Mouse (Mus musculus) midbrain, embryonic 15.5 days (tissue): ENCODE measurements around the gene Adamtsl4. TPM values are rescaled to one million over a fixed set of nuclear protein-coding genes. Genes with fewer than 3 reads are reported as not detected.

Source experiments
- ATAC-seq: fragments of 200-750 bp; cut with Nextera tagmentation; replicated peaks from 2 replicates; pipeline ENCODE4 v1.8.0; 2017; ENCODE audit warnings: moderate TSS enrichment
- H3K27ac ChIP-seq: fragments of 300-500 bp; sonication (generic); 2 replicates; pipeline ENCODE4 v1.5.1; 2015; ENCODE audit warnings: mild to moderate bottlenecking, inconsistent platforms
- H3K27me3 ChIP-seq: fragments of 300-500 bp; sonication (generic); replicated peaks from 2 replicates; pipeline ENCODE4 v1.6.1; 2015; ENCODE audit warnings: inconsistent platforms
- H3K36me3 ChIP-seq: fragments of 300-500 bp; sonication (generic); replicated peaks from 2 replicates; pipeline ENCODE4 v1.6.1; 2015; ENCODE audit warnings: inconsistent platforms
- H3K4me1 ChIP-seq: fragments of 300-500 bp; sonication (generic); 2 replicates; pipeline ENCODE4 v1.6.1; 2015; ENCODE audit warnings: inconsistent platforms
- H3K4me2 ChIP-seq: fragments of 300-500 bp; sonication (generic); 2 replicates; pipeline ENCODE4 v1.6.1; 2015; ENCODE audit warnings: inconsistent platforms, mild to moderate bottlenecking, moderate library complexity
- H3K4me3 ChIP-seq: fragments of 300-500 bp; sonication (generic); 2 replicates; pipeline ENCODE4 v1.5.1; 2015; ENCODE audit warnings: mild to moderate bottlenecking, inconsistent platforms
- H3K9ac ChIP-seq: fragments of 300-500 bp; sonication (generic); 2 replicates; pipeline ENCODE4 v1.6.1; 2015; ENCODE audit warnings: mild to moderate bottlenecking, inconsistent platforms
- H3K9me3 ChIP-seq: fragments of 300-500 bp; sonication (generic); 2 replicates; pipeline ENCODE4 v1.6.1; 2016; ENCODE audit warnings: inconsistent platforms
- WGBS: fragments of 180-500 bp; shearing (Covaris S2); methylation state at CpG from one replicate; pipeline ENCODE4 v1.1.7; 2015; ENCODE audit warnings: mixed read lengths; 5-methylcytosine and 5-hydroxymethylcytosine counted together
- polyA plus RNA-seq: library from polyadenylated mRNA; unstranded; fragments of >200 nt; fragmentation: Nextera tagmentation; extraction: Ambion mirVana; gene quantifications from 2 replicates; pipeline ENCODE4 v1.2.1, GENCODE M21; 2015

Gene Adamtsl4
- polyA plus RNA-seq, 1 experiment from 2014 or later = 1.0 TPM

GRCm38 (mm10) chr3:95653473-95654034, 34.2 kb downstream of the Adamtsl4 start:
- no peak overlapping the region for H3K4me2 ChIP-seq
- 16% methylated on average over 11 of the region's 11 CpGs for WGBS
- peaks cover 15% of the 10 kb centered on the region for H3K4me1 ChIP-seq
- H3K36me3 ChIP-seq = no peaks in the 10 kb centered on the region
- H3K27me3 ChIP-seq = no peaks in the 10 kb centered on the region
- no peak overlapping the region for H3K9ac ChIP-seq
- H3K9me3 ChIP-seq = no peaks in the 10 kb centered on the region
- H3K4me3 ChIP-seq = no peak overlapping the region
- ATAC-seq = no peak
- H3K27ac ChIP-seq = no peak overlapping the region

- no peaks in the 10 kb centered on the region for H3K9me3 ChIP-seq
- H3K4me2 ChIP-seq = no peak overlapping the region
- peaks cover 12% of the 10 kb centered on the region for H3K4me1 ChIP-seq
- H3K9ac ChIP-seq = no peak overlapping the region
- H3K27me3 ChIP-seq = no peaks in the 10 kb centered on the region
- H3K27ac ChIP-seq = no peak overlapping the region
- 16% methylated on average over 6 of the region's 6 CpGs for WGBS
- no peaks in the 10 kb centered on the region for H3K36me3 ChIP-seq
- no peak for ATAC-seq
- H3K4me3 ChIP-seq = no peak overlapping the region
Measured at GRCm38 (mm10) chr3:95652871-95653270, 34.8 kb downstream of the Adamtsl4 start.

GRCm38 (mm10) chr3:95652204-95652811, 35.4 kb downstream of the Adamtsl4 start:
- Histone ChIP-seq H3K27ac (no peak overlapping the region), H3K9ac (no peak overlapping the region), H3K36me3 (no peaks in the 10 kb centered on the region), H3K9me3 (no peaks in the 10 kb centered on the region), H3K4me1 (peaks cover 7% of the 10 kb centered on the region; the same call in 1 of the 2 replicates), H3K27me3 (no peaks in the 10 kb centered on the region), H3K4me3 (no peak overlapping the region), H3K4me2 (no peak overlapping the region)
- ATAC-seq = no peak
- WGBS = 63% methylated on average over 7 of the region's 7 CpGs

GRCm38 (mm10) chr3:95651391-95652203, 36.1 kb downstream of the Adamtsl4 start:
- WGBS = 92% methylated on average over 16 of the region's 16 CpGs
- no peak overlapping the region for H3K27ac ChIP-seq

GRCm38 (mm10) chr3:95651033-95651373, 36.7 kb downstream of the Adamtsl4 start:
- Histone ChIP-seq H3K9me3 (no peaks in the 10 kb centered on the region), H3K27ac (no peak overlapping the region), H3K36me3 (no peaks in the 10 kb centered on the region), H3K4me1 (peaks cover 7% of the 10 kb centered on the region; the same call in 1 of the 2 replicates), H3K4me2 (no peak overlapping the region), H3K9ac (no peak overlapping the region), H3K27me3 (no peaks in the 10 kb centered on the region), H3K4me3 (no peak overlapping the region)
- ATAC-seq = no peak
- 84% methylated on average over 3 of the region's 3 CpGs for WGBS

More at GRCm38 (mm10) chr3:95651391-95652203, 36.1 kb downstream of the Adamtsl4 start:
- Histone ChIP-seq H3K4me1 (peaks cover 7% of the 10 kb centered on the region; the same call in 1 of the 2 replicates), H3K36me3 (no peaks in the 10 kb centered on the region), H3K9ac (no peak overlapping the region), H3K4me2 (no peak overlapping the region), H3K9me3 (no peaks in the 10 kb centered on the region), H3K27me3 (no peaks in the 10 kb centered on the region), H3K4me3 (no peak overlapping the region)
- no peak for ATAC-seq

- H3K4me3 ChIP-seq = no peak overlapping the region
- no peaks in the 10 kb centered on the region for H3K36me3 ChIP-seq
- peaks cover 7% of the 10 kb centered on the region; the same call in 1 of the 2 replicates for H3K4me1 ChIP-seq
- no peak overlapping the region for H3K27ac ChIP-seq
- no peaks in the 10 kb centered on the region for H3K9me3 ChIP-seq
- 83% methylated on average over 6 of the region's 6 CpGs for WGBS
- no peak for ATAC-seq
- H3K4me2 ChIP-seq = no peak overlapping the region
- H3K9ac ChIP-seq = no peak overlapping the region
- no peaks in the 10 kb centered on the region for H3K27me3 ChIP-seq
Measured at GRCm38 (mm10) chr3:95650276-95651032, 37.3 kb downstream of the Adamtsl4 start.

- H3K27ac ChIP-seq = no peak overlapping the region
- H3K4me3 ChIP-seq = no peak overlapping the region
- no peak for ATAC-seq
- H3K9me3 ChIP-seq = no peaks in the 10 kb centered on the region
- H3K27me3 ChIP-seq = no peaks in the 10 kb centered on the region
- no peak overlapping the region for H3K4me2 ChIP-seq
- 95% methylated on average over 5 of the region's 5 CpGs for WGBS
- H3K9ac ChIP-seq = no peak overlapping the region
- no peaks in the 10 kb centered on the region for H3K4me1 ChIP-seq
- no peaks in the 10 kb centered on the region for H3K36me3 ChIP-seq
Measured at GRCm38 (mm10) chr3:95648016-95648415, 39.7 kb downstream of the Adamtsl4 start.

- WGBS = 69% methylated on average over 10 of the region's 10 CpGs
- H3K27ac ChIP-seq = no peak overlapping the region
- H3K27me3 ChIP-seq = no peaks in the 10 kb centered on the region
- no peaks in the 10 kb centered on the region for H3K4me1 ChIP-seq
- H3K9me3 ChIP-seq = no peaks in the 10 kb centered on the region
- H3K36me3 ChIP-seq = no peaks in the 10 kb centered on the region
- no peak overlapping the region for H3K9ac ChIP-seq
- H3K4me3 ChIP-seq = no peak overlapping the region
- ATAC-seq = no peak
- no peak overlapping the region for H3K4me2 ChIP-seq
Measured at GRCm38 (mm10) chr3:95645313-95646235, 42.1 kb downstream of the Adamtsl4 start.

GRCm38 (mm10) chr3:95643097-95643496, 44.6 kb downstream of the Adamtsl4 start:
- WGBS = 91% methylated on average over 7 of the region's 7 CpGs
- no peak for ATAC-seq

GRCm38 (mm10) chr3:95639694-95640093, 48.0 kb downstream of the Adamtsl4 start:
- Histone ChIP-seq H3K4me1 (no peaks in the 10 kb centered on the region), H3K4me2 (no peak overlapping the region), H3K27me3 (no peaks in the 10 kb centered on the region), H3K9me3 (no peaks in the 10 kb centered on the region), H3K4me3 (no peak overlapping the region), H3K27ac (no peak overlapping the region), H3K36me3 (0 out of 2 replicates have a peak, but pooled peaks cover 15% of the 10 kb centered on the region), H3K9ac (no peak overlapping the region)
- ATAC-seq = no peak
- 84% methylated on average over 1 of the region's 1 CpGs for WGBS

More at GRCm38 (mm10) chr3:95643097-95643496, 44.6 kb downstream of the Adamtsl4 start:
- Histone ChIP-seq H3K9me3 (no peaks in the 10 kb centered on the region), H3K4me3 (no peak overlapping the region), H3K9ac (no peak overlapping the region), H3K27me3 (no peaks in the 10 kb centered on the region), H3K4me2 (no peak overlapping the region), H3K27ac (no peak overlapping the region), H3K36me3 (no peaks in the 10 kb centered on the region), H3K4me1 (no peaks in the 10 kb centered on the region)

GRCm38 (mm10) chr3:95636072-95636471, 51.6 kb downstream of the Adamtsl4 start:
- Histone ChIP-seq H3K9ac (no peak overlapping the region), H3K9me3 (no peaks in the 10 kb centered on the region), H3K4me1 (0 out of 2 replicates have a peak, but pooled peaks cover 3% of the 10 kb centered on the region), H3K4me2 (no peak overlapping the region), H3K27me3 (no peaks in the 10 kb centered on the region), H3K27ac (no peak overlapping the region), H3K36me3 (peaks cover 38% of the 10 kb centered on the region; the same call in 1 of the 2 replicates), H3K4me3 (no peak overlapping the region)
- 91% methylated on average over 4 of the region's 4 CpGs for WGBS
- ATAC-seq = no peak
